Mouse (Mus musculus): ENCODE results near the gene Crygd. TPM values are rescaled to one million over a fixed set of nuclear protein-coding genes. Genes with fewer than 3 reads are reported as not detected.

Crygd gene
- polyA plus RNA-seq, 1 experiment from 2014 or later, result not detected

DNA sequence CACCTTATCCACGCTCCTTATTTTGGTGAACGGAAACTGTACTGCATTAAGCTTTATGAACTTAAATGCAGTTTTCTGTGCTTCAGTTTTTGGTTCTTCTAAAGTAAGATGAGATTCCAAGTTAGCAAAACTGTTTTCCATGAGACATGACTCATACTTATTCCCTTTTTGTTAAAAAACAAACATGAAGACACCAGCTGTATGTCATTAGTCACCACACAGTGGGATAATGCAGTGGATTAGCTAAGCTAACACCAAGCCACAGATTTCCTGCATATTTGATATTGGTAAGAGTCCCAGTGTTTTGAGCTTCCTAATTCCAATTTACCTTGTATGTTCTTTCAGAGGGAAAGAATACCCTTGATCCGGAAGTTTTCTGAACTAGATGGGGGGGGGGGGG lies 28.3 kb upstream of the Crygd start:
- Histone ChIP-seq H3K27me3 (ENCODE audit: control insufficient read depth, insufficient read depth, low read length) (no peaks in the 10 kb centered on the region), H3K9ac (ENCODE audit: low read length) (no peak overlapping the region), H3K9me3 (ENCODE audit: control insufficient read depth, low read length) (no peaks in the 10 kb centered on the region), H3K27ac (ENCODE audit: low read depth, low read length) (no peak overlapping the region), H3K36me3 (ENCODE audit: control insufficient read depth, insufficient read depth, low read length) (no peaks in the 10 kb centered on the region), H3K4me1 (ENCODE audit: control insufficient read depth, insufficient read depth, low read length) (no peaks in the 10 kb centered on the region), H3K4me2 (ENCODE audit: low read depth) (no peak overlapping the region), H3K4me3 (ENCODE audit: low read depth, low read length) (no peak overlapping the region)
- no peak for ATAC-seq (ENCODE audit: insufficient read depth, low FRiP score, low TSS enrichment)
- WGBS, result 93% methylated on average over 3 of the region's 3 CpGs
- no peak for DNase-seq (ENCODE audit: low spot score)

DNA sequence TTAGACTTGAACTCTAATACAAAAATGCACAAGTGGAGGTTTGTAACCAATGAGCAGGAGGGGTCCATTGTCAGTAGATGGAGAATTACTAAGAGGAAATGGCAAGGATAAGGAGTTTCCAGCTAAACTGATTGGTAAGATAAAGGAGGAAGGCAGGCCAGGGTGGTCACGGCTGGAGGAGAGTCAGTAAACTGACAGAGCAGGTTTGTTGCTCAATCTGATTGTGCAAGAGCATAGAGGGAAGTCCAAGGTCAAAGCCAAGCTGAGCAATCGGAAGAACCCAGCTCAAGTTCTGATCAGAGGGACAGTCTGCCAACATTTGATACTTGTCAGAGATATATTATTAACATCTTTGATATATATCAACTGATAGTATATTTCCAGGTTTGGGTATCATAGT lies 27.1 kb upstream of the Crygd start:
- Histone ChIP-seq H3K27ac (ENCODE audit: low read depth, low read length) (no peak overlapping the region), H3K4me2 (ENCODE audit: low read depth) (no peak overlapping the region), H3K4me1 (ENCODE audit: control insufficient read depth, insufficient read depth, low read length) (no peaks in the 10 kb centered on the region), H3K4me3 (ENCODE audit: low read depth, low read length) (no peak overlapping the region), H3K27me3 (ENCODE audit: control insufficient read depth, insufficient read depth, low read length) (no peaks in the 10 kb centered on the region), H3K36me3 (ENCODE audit: control insufficient read depth, insufficient read depth, low read length) (no peaks in the 10 kb centered on the region), H3K9ac (ENCODE audit: low read length) (no peak overlapping the region), H3K9me3 (ENCODE audit: control insufficient read depth, low read length) (no peaks in the 10 kb centered on the region)
- ATAC-seq (ENCODE audit: insufficient read depth, low FRiP score, low TSS enrichment), result no peak
- no peak for DNase-seq (ENCODE audit: low spot score)
- 81% methylated on average over 2 of the region's 2 CpGs for WGBS

DNA sequence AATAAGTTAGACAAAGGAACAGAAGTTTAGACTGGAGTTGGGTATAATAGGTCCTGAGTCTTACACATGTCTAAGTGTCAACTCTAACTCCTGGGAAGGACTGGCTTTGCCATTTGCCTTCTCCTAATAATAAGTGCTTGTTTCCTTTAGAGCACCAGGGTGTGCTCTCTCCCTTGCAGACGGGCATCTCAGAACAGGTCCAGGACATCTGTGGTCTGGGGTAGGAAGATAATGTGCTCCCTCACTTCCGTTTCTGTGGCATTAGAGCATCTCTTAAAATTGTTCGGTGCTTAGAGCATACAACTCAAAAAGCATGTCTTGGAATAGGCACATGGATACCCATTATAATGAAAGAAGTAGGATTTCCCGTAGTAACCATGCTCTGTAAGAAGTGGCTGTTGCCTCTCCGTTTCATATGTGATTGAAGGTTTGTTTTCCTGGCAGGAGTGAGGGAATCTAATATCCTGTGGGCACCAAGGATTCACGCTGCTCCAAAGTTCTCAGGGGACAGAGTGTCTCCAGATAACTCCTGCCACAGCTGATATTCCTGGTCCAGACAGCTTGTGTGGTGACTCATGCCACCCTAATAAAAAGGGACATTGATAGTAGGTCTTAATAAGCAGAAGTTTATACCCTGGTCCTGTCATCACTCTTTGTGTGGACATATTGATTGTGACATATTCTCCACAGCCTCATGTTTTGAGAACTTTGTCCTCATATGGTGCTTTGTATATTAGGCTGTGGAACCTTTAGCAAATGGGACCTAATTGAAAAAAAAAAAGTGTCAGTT lies 25.5 kb upstream of the Crygd start:
- no peak overlapping the region for H3K4me2 ChIP-seq (ENCODE audit: low read depth)
- H3K9me3 ChIP-seq (ENCODE audit: control insufficient read depth, low read length), result no peaks in the 10 kb centered on the region
- no peaks in the 10 kb centered on the region for H3K27me3 ChIP-seq (ENCODE audit: control insufficient read depth, insufficient read depth, low read length)
- H3K36me3 ChIP-seq (ENCODE audit: control insufficient read depth, insufficient read depth, low read length), result no peaks in the 10 kb centered on the region
- 85% methylated on average over 6 of the region's 6 CpGs for WGBS
- no peaks in the 10 kb centered on the region for H3K4me1 ChIP-seq (ENCODE audit: control insufficient read depth, insufficient read depth, low read length)
- no peak overlapping the region for H3K4me3 ChIP-seq (ENCODE audit: low read depth, low read length)
- no peak for DNase-seq (ENCODE audit: low spot score)
- no peak for ATAC-seq (ENCODE audit: insufficient read depth, low FRiP score, low TSS enrichment)
- no peak overlapping the region for H3K27ac ChIP-seq (ENCODE audit: low read depth, low read length)
- H3K9ac ChIP-seq (ENCODE audit: low read length), result no peak overlapping the region

DNA sequence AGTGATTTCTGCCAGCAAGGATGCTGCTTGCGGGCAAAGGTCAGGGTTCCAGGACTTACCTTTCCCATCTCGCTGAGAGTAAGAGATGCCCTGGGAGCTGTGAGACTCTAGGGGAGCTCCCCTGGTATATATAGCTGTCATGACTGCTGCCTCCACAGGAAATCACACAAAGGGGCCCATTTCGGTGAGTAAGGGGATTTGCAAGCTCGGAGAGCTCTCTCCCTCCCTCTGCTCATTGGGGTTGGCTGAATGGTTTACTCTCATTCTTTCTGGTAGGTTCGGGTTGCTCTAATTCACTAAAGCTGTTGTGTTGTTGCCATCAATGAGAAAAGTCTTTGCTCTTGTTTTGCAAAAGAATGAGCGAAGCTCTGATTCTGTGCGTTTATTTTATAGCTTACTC lies 18.9 kb upstream of the Crygd start, which contains the start of gene Crygb:
Gene Crygb, minus strand, starts transcription at position 101 of the 400 bp plus-strand sequence.
- Histone ChIP-seq H3K4me1 (ENCODE audit: control insufficient read depth, insufficient read depth, low read length) (no peaks in the 10 kb centered on the region), H3K36me3 (ENCODE audit: control insufficient read depth, insufficient read depth, low read length) (no peaks in the 10 kb centered on the region), H3K4me3 (ENCODE audit: low read depth, low read length) (no peak within 1 kb of the TSS), H3K4me2 (ENCODE audit: low read depth) (no peak within 1 kb of the TSS), H3K9me3 (ENCODE audit: control insufficient read depth, low read length) (no peaks in the 10 kb centered on the region), H3K27me3 (ENCODE audit: control insufficient read depth, insufficient read depth, low read length) (no peaks in the 10 kb centered on the region), H3K9ac (ENCODE audit: low read length) (no peak within 1 kb of the TSS), H3K27ac (ENCODE audit: low read depth, low read length) (no peak within 1 kb of the TSS)
- DNase-seq (ENCODE audit: low spot score), result no peak
- ATAC-seq (ENCODE audit: insufficient read depth, low FRiP score, low TSS enrichment), result no peak
- WGBS, result 38% methylated on average over 7 of the region's 7 CpGs

DNA sequence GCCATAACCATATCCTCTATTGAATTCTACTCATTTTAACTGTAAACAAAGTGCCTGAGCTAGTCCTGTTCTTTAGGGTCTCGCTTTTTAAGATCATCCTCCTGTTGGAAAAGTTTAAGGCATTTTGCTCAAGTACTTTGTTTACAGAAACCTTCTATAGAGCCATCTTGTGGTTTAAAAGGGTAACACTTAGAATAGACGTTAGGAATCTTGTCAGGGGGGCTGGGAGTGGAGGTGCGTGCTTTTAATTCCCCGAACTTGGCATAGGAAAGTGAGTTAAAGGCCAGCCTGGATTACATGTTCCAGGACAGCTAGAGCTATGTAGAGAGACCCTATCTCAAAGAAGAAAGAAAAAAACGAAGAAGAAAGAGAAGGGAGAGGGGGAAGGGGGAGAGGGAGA lies 12.4 kb upstream of the Crygd start:
- Histone ChIP-seq H3K9ac (ENCODE audit: low read length) (no peak overlapping the region), H3K9me3 (ENCODE audit: control insufficient read depth, low read length) (no peaks in the 10 kb centered on the region), H3K4me3 (ENCODE audit: low read depth, low read length) (no peak overlapping the region), H3K27ac (ENCODE audit: low read depth, low read length) (no peak overlapping the region), H3K36me3 (ENCODE audit: control insufficient read depth, insufficient read depth, low read length) (no peaks in the 10 kb centered on the region), H3K4me1 (ENCODE audit: control insufficient read depth, insufficient read depth, low read length) (no peaks in the 10 kb centered on the region), H3K27me3 (ENCODE audit: control insufficient read depth, insufficient read depth, low read length) (no peaks in the 10 kb centered on the region), H3K4me2 (ENCODE audit: low read depth) (no peak overlapping the region)
- WGBS, result 39% methylated on average over 5 of the region's 5 CpGs
- DNase-seq (ENCODE audit: low spot score) (no peak), ATAC-seq (ENCODE audit: insufficient read depth, low FRiP score, low TSS enrichment) (no peak)

DNA sequence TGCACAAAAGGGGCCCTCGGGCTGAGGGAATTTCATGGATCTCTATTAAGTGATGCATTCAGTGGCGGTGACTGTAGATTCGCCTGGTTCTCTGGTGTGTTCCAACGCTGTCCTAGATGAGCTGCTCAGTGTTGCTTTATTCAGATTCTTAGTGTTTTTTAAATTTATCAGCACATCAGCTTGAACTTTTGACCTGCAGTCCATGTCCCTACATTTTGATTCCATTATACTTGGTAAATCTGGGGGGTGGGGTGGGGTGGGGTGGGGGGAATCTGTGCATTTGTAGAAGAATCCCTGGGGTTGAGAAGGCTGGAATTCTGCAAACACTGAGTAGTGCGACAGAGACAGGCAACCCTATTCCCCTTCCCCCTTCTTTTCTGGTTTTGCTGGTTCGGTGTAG lies 10.3 kb upstream of the Crygd start, which contains the start of gene Crygc:
Gene Crygc, minus strand, starts transcription at position 101 of the 400 bp plus-strand sequence.
- H3K4me2 ChIP-seq (ENCODE audit: low read depth), result no peak within 1 kb of the TSS
- H3K4me1 ChIP-seq (ENCODE audit: control insufficient read depth, insufficient read depth, low read length), result no peaks in the 10 kb centered on the region
- 71% methylated on average over 6 of the region's 6 CpGs for WGBS
- DNase-seq (ENCODE audit: low spot score) (no peak), ATAC-seq (ENCODE audit: insufficient read depth, low FRiP score, low TSS enrichment) (no peak)
- H3K27ac ChIP-seq (ENCODE audit: low read depth, low read length), result no peak within 1 kb of the TSS
- H3K9ac ChIP-seq (ENCODE audit: low read length), result no peak within 1 kb of the TSS
- H3K9me3 ChIP-seq (ENCODE audit: control insufficient read depth, low read length), result no peaks in the 10 kb centered on the region
- no peaks in the 10 kb centered on the region for H3K27me3 ChIP-seq (ENCODE audit: control insufficient read depth, insufficient read depth, low read length)
- no peak within 1 kb of the TSS for H3K4me3 ChIP-seq (ENCODE audit: low read depth, low read length)
- H3K36me3 ChIP-seq (ENCODE audit: control insufficient read depth, insufficient read depth, low read length), result no peaks in the 10 kb centered on the region

DNA sequence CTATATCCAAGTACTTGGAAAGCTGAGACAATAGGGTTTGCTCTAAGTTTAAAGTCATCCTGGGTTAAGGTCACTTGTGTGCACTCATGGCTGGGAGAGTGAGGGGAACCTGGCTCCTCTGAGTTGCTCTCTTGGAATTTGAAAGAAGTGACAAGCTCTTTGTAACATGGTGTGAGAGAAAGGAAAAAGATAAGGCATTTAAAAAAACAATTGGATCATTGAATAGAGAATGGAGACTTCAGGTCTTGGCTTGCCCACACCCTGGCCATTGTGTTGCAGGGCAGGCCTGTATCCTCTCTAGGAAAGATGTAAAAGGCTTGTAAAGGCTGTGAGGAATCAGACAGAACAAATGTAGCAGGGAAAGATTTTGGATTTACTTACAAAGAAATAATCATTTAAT lies 4.6 kb upstream of the Crygd start:
- DNase-seq (ENCODE audit: low spot score), result no peak
- Histone ChIP-seq H3K36me3 (ENCODE audit: control insufficient read depth, insufficient read depth, low read length) (no peaks in the 10 kb centered on the region), H3K27ac (ENCODE audit: low read depth, low read length) (no peak overlapping the region), H3K9ac (ENCODE audit: low read length) (no peak overlapping the region), H3K9me3 (ENCODE audit: control insufficient read depth, low read length) (no peaks in the 10 kb centered on the region), H3K27me3 (ENCODE audit: control insufficient read depth, insufficient read depth, low read length) (no peaks in the 10 kb centered on the region), H3K4me2 (ENCODE audit: low read depth) (no peak overlapping the region), H3K4me1 (ENCODE audit: control insufficient read depth, insufficient read depth, low read length) (no peaks in the 10 kb centered on the region), H3K4me3 (ENCODE audit: low read depth, low read length) (no peak overlapping the region)
- ATAC-seq (ENCODE audit: insufficient read depth, low FRiP score, low TSS enrichment), result no peak

DNA sequence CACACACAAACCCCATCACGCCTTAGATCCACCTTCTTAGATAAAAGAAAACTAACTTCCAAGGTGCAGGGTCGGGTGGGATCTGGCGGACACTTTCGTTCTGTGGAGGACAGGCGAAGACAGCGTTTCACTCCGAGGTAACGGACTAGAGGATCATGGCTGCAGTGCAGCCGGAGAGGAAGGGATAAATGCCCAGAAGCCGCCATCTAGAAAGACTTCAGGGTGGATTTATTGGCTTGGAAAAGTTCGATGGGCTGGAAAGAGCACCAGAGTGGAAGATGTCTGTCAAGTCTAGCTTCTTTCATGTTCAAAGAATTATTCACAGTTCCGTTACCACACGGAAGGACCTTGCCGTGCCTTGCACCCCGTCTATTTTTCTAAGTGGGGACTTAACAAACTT lies 949 bp upstream of the Crygd start:
- H3K4me2 ChIP-seq (ENCODE audit: low read depth), result no peak overlapping the region
- H3K36me3 ChIP-seq (ENCODE audit: control insufficient read depth, insufficient read depth, low read length), result no peaks in the 10 kb centered on the region
- no peaks in the 10 kb centered on the region for H3K4me1 ChIP-seq (ENCODE audit: control insufficient read depth, insufficient read depth, low read length)
- no peaks in the 10 kb centered on the region for H3K27me3 ChIP-seq (ENCODE audit: control insufficient read depth, insufficient read depth, low read length)
- H3K27ac ChIP-seq (ENCODE audit: low read depth, low read length), result no peak overlapping the region
- no peak for ATAC-seq (ENCODE audit: insufficient read depth, low FRiP score, low TSS enrichment)
- WGBS, result 78% methylated on average over 15 of the region's 15 CpGs
- no peaks in the 10 kb centered on the region for H3K9me3 ChIP-seq (ENCODE audit: control insufficient read depth, low read length)
- H3K9ac ChIP-seq (ENCODE audit: low read length), result no peak overlapping the region
- DNase-seq (ENCODE audit: low spot score), result no peak
- no peak overlapping the region for H3K4me3 ChIP-seq (ENCODE audit: low read depth, low read length)

DNA sequence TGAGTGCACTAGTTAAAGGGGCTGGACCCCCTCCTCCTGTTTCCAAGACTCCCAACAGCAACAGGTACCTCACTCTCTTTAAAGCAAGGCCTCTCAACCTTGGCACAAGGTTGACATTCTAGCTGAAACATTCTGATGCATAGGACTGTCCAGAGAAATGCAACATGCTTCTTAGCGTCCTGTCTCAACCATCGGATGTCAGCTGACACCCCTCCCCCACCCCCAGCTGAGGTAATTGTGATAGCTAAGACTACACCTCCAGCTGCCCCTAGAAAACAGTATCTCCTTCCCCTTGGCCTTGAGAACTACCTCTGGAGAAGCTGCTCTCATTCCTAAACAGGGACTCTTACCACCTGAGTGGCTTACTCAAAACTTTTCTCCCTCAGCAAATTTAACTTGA lies 11.1 kb downstream of the Crygd start:
- DNase-seq (ENCODE audit: low spot score), result no peak

More for the DNA sequence above, 11.1 kb downstream of the Crygd start:
- no peak overlapping the region for H3K4me2 ChIP-seq (ENCODE audit: low read depth)
- no peaks in the 10 kb centered on the region for H3K27me3 ChIP-seq (ENCODE audit: control insufficient read depth, insufficient read depth, low read length)
- no peak overlapping the region for H3K4me3 ChIP-seq (ENCODE audit: low read depth, low read length)
- no peak overlapping the region for H3K27ac ChIP-seq (ENCODE audit: low read depth, low read length)
- ATAC-seq (ENCODE audit: insufficient read depth, low FRiP score, low TSS enrichment), result no peak
- no peaks in the 10 kb centered on the region for H3K9me3 ChIP-seq (ENCODE audit: control insufficient read depth, low read length)
- H3K36me3 ChIP-seq (ENCODE audit: control insufficient read depth, insufficient read depth, low read length), result no peaks in the 10 kb centered on the region
- H3K4me1 ChIP-seq (ENCODE audit: control insufficient read depth, insufficient read depth, low read length), result no peaks in the 10 kb centered on the region
- WGBS, result 39% methylated on average over 2 of the region's 2 CpGs
- no peak overlapping the region for H3K9ac ChIP-seq (ENCODE audit: low read length)
